Mouse (Mus musculus): Measurements from ENCODE around the gene Osbp.

GRCm38 (mm10) chr19:11992034-11992433 is 26.3 kb downstream of the Osbp start:
- TF ChIP-seq POLR2A (IDR thresholded peaks at IDR 0.05; ENCODE audit: insufficient read depth, low read depth, low read length): no peak
- no peak for TF ChIP-seq CTCF (IDR thresholded peaks at IDR 0.05)

Data from heart, adult 2 months (tissue).